Mouse (Mus musculus) ovary, postnatal 10 days (tissue): ENCODE measurements at regions not wholly inside any gene's neighbourhood (a gene's known extent, or its start where the extent isn't known, plus 50 kb on each side); places are given as distances from the start of the nearest gene placed in this dataset.

Experiments used
- DNase-seq: peaks from one replicate; pipeline ENCODE4 v3.0.0; 2022; ENCODE audit warnings: low spot score

DNA sequence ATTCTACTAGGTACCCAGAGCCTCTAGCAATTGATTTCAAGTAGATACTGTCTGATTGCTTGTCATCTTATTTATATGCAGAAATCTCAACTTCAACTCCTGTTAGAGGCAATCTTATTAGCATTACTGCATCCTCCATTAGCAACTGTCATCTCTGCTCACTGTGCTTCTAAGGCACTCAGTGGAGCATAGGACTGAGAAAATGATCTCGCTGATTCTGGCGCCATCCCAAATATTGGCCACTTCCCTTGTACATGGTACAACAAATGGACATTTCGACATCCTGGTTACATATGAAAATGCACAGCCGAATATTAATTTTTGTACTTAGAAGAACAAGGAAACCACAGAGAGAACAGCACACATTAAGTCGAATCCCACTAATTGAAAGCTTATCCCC, 329.7 kb upstream of the G2e3 start:
- no peak for DNase-seq

DNA sequence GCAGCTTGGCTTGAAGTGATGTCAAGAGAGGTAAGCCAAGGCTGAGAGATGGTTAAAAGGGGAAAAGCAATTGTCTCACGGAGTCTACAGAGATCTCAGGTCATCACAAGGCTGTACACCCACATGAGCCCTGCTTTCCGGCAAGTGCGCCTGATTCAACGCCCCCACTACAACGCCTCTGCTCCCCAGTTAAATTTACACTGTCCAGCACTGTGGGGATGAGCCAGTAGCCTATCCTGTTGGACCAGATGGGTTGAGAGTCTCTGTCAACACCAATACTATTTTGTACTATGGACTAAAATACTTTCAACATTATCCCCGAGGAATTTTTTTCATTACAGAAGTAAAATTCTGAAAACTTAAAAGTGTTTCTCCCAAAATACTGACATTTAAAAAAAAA, 331.8 kb upstream of the G2e3 start:
- no peak for DNase-seq

DNA sequence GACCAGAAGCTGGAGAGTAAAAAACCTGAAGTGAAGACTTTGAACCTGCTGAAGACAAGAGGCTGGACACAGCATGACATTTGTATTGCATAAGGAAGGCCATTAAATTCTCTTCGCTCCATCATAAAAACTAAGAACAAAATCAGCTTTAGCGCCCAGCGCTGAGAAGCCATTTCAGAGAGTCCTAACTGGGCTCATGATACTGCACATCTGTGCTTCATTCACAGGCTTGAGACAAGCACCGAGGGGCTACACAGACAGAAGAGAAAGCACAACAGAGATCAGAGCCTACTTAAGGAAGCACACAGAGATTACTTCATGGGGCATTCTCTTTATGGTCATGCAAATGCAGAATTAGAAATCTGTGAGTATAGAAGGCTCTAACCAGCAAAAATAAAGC, 338.2 kb upstream of the G2e3 start:
- no peak for DNase-seq

DNA sequence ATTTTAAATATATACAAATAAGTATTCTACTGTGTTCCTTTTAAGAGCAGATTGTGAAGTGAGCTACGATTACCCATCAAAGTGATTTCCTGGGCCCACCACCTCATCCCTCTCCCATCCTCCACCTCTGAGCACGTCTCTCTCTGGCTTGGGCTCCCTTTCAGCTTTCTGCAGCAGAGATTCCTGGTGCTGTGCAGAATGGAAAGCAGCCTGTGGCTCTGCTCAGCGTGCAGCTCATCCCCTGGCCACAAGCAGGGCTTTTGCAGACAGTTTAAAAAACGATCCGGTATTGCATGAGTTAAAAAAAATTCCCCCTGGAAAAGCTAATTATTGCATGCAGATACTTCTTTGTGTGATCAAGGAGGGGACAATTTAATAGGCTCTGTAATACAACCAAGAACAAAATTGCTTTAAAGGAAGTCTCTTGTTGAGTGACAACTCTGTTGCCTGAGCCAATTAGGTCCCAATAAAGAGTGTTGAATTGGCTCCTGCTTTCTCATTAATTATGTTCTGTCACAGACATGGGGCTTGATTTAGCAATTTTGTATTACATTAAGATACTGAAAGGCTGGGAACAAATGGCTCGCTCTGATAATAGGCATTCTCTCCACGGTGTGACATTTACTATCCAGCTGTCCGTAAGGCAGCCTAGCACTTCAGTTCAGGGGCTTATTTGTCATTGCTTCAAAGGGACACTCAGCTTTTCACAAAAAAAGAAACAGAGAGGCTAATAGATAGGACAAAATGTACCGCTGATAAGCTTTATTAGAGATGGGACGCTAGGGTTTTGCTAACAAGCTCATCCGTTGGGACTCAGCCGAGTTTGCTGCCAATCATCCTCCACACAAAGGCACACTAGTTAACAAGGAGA, 345.9 kb upstream of the G2e3 start:
- no peak for DNase-seq

GRCm38 (mm10) chr12:51001096-51001495, 346.8 kb upstream of the G2e3 start:
- no peak for DNase-seq

DNA sequence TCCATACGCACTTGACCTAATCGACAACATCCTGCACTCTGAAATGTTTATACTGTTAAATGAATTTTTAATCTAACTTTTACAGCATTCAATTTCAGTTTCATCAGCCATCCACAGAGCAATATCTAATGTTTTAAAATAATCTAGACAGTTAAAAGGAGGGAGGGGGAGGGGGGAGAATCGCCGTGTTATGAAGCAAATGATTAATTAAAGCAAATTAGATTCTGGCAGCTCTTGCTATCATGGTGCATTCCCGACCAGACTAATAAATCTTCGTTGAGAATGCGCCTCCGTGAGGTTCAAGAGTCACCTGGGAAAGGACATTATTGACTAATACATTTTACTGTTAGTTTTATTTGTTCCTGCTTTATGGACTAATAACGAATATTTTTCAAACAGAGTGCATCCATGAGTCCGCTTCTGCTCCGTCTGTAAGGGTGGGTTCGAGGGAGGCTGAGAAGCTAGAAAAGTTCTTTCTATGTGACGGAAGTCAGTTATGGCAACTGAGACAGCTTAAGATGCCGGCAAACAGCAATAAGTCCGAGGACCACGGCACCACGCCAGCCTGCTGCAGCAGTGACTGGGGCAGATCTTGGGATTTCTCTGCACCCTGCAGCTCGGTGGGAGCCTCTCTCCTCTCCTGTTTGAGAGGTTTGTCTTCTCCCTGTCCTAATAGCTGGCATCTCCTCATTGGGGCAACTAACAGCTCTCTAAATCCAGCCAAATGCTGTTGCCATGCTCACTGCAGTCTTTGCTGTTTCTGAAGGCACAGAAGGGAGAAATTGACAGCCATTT, 347.4 kb upstream of the G2e3 start:
- no peak for DNase-seq

DNA sequence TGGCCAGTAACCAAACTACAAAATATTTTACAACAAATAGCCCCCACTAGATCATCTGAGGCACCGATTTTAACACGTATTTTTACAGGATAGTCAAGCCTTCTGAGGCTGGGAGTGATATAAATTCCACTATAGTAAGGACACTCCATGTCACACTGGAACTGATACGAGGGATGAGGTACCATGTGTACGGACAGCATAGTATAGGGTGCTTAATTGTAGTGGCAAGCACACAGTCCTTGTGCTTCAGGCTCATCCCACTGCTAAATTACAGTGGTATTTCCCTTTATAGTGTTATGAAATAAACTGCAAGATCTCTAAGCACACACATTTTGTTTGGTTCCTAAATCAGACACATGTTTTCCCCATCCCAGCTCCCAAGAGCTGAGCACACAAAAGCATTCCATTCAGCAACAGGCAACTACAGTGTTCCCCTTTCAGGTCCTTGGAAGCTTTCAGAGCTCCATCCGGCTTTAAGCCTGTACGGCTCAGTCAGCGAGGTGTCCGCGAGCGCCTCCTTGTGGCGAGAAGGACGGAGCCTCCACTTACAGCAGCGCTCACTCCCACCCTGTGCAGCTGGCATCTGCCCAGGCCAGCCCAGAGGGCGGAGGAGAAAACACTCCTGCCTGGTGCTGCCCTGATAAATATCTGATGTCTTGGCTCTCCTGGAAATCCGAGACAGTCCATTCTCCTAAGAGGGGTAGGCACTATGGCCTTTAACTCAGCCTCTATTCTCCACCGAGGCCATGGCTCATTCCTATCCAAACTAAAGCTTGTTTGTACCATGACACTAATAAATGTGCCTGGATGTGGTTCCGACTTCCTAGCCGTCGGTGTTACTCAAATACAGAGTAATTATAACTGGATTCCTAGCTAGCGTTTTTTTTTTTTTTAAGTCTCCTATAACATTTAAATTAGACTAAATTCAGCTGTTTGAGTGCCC, 348.3 kb upstream of the G2e3 start:
- peak; percentile 55 for DNase-seq

DNA sequence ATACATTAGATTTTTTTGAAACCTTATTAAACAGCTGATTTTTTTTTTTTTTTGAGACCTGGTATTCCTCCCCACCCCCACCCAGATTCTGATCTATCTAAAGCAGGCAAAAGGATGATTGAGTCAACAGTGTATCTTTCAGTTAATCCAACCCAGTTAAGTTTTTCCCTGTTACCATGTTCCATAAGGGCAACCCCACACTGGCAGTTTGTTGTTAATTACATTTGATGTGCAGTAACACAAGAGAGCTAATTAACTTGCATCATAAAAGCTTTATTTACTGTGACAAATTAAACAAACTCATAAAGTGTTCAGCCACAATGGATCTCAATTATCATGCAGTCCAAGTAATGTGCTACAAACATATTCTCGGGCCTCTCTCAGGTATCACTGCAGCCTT, 346.8 kb upstream of the Prkd1 start:
- DNase-seq: no peak

DNA sequence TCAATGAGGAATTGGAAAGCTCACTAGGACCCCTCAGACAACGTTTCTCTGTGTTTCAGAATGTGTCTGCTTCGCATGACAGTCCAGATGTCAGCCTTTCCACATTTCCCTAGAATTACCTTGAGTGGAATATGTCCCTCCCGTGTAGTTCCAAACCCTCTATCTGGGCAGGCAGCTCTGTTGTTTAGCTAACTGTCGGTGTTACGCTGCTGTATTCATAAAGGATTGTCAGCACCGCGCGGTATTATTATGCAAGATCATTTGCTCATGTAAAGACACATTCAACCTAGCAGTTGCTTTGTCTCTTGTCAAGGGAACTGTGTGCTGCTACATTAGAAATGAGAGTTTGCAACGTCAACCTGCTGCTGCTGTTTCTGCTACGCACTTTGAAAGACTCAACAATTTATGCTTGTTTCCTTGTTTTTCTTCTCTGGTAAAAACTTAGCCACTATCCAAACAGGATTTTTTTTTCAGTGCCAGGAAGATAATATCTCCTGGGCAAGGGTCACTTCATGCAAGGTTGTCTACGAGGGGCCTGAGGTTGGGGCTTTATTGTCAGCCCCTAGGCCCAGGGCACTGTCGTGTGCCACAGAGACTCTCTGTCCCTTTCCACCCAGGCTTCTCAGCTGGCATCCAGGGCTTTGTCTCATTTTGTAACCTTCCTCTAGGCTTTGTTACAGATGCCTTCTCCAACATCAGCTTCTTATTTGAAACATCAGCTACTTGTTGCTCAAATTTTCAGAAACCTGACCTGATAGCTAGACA, 340.8 kb upstream of the Prkd1 start:
- no peak for DNase-seq

DNA sequence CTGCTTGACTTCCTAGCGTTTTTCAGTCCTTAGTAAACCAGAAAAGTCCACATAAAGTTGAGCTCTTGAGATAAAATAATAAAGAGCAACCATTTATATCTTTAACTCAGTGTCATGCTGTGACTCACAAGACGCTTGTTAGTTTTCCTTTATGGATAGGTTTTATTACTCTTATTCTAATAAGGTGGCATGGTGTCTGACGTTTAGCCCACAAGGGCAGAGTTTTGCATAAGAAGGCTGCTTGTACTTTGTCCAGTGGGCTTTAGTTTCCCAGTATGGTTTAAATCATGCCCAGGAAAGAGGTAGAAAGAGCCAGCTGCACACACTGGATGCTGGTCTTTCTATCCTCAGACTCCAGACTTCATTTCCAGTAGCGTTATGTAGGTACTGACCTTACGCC, 332.4 kb upstream of the Prkd1 start:
- DNase-seq: no peak

GRCm38 (mm10) chr12:50980800-50981199, 331.9 kb upstream of the Prkd1 start:
- DNase-seq: no peak

- DNase-seq: no peak
Measured at GRCm38 (mm10) chr12:50970759-50971122, 321.8 kb upstream of the Prkd1 start.

GRCm38 (mm10) chr12:50969887-50970758, 321.2 kb upstream of the Prkd1 start:
- no peak for DNase-seq

DNA sequence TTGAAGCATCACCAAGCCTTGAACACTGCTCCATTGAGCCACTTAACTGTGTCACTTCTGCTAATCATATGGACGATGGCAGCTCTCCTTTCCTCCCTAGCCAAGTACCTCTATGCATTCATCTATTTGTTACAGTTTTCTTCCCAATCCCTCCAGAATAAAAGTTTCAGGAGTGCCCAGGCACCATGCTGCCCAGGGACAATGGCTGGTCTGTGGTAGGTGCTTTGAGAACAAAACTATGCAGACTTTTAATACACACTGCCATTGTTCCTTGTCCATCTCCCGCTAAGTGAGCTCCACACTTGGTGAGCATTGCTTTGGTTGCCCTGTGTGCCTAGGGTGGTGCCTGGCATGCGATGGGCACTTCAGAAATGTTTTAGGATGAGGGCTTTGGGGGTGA, 320.5 kb upstream of the Prkd1 start:
- DNase-seq: no peak

GRCm38 (mm10) chr12:50967168-50967810, 318.4 kb upstream of the Prkd1 start:
- DNase-seq: no peak

GRCm38 (mm10) chr12:50953971-50954370, 305.1 kb upstream of the Prkd1 start:
- DNase-seq: no peak

- DNase-seq: no peak
Measured at GRCm38 (mm10) chr12:50947035-50947434, 298.1 kb upstream of the Prkd1 start.

DNA sequence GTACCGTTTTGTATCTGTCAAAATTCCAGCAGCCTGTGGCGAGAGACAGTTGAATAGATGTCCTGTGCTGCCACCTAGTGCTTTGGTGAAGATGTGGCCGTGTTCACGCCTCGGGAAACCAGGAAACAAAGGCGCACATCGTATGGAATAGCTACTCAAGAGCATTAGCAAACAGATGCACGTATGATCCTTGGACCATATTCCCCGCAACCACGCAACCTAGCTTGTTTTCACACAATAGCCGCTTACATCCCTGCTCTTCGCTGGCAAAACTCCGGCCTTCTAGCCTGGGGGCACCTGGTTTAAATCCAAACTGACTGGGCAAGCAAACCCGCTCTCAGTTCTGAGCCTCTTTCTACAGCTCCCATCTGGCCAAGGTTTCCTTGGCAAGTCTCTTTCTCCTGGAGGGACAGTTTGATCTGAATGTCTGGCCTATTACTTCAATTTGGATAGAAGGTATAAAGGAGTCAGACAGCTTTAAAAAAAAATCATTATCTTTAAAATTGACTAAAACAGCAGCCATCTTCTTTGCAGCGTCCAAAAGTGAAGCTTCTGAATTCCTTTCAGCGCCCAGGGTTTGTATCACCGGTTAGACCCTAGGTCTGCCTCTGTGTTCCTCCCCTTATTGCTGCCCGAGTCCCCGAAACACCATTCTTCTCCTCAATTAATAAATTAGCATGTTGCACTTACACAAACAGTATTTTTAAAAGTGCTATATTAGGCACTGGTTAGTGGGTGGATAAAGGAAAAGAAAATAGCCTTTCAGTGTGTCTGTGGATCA, 295.0 kb upstream of the Prkd1 start:
- DNase-seq: peak; percentile 3

DNA sequence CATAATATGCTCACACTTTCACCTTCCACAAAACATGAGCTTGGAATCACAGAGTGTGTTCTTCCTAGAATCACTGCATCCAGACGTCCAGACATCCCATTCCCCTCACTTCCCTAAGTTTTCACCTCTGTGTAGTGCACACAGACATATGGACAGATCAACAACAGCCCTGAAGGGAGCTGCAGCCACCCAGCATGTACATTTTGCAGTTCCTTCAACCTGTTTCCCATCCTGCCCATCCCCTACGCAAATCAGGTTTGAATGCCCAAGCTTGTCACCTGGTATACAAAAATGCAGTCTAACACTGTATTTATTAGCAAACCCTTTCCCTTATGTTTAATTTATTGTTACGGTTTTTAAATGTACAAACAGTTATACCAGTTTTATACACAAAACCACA, 294.4 kb upstream of the Prkd1 start:
- no peak for DNase-seq
